Mouse (Mus musculus) embryonic facial prominence, embryonic 14.5 days (tissue): ENCODE data around the gene BC030870. TPM values are rescaled to one million over a fixed set of nuclear protein-coding genes. Genes with fewer than 3 reads are reported as not detected.

ENCODE experiments used
- ATAC-seq: fragments of 200-750 bp; cut with Nextera tagmentation; 2 replicates; pipeline ENCODE4 v1.8.0; 2017; ENCODE audit warnings: low read depth, moderate number of reproducible peaks, moderate TSS enrichment
- DNase-seq: peaks from one replicate; pipeline ENCODE4 v3.0.0-alpha.2; 2015; ENCODE audit warnings: low spot score
- H3K27ac ChIP-seq: fragments of 300-500 bp; sonication (generic); replicated peaks from 2 replicates; pipeline ENCODE4 v1.5.1; 2014; ENCODE audit warnings: low read depth, mild to moderate bottlenecking, low read length, moderate library complexity
- H3K27me3 ChIP-seq: fragments of 300-500 bp; sonication (generic); replicated peaks from 2 replicates; pipeline ENCODE4 v1.6.1; 2014; ENCODE audit warnings: low read length; ENCODE audit not compliant: control insufficient read depth, insufficient read depth
- H3K36me3 ChIP-seq: fragments of 300-500 bp; sonication (generic); 2 replicates; pipeline ENCODE4 v1.6.1; 2014; ENCODE audit warnings: low read length, mixed read lengths; ENCODE audit not compliant: control insufficient read depth, insufficient read depth
- H3K4me1 ChIP-seq: fragments of 300-500 bp; sonication (generic); 2 replicates; pipeline ENCODE4 v1.6.1; 2014; ENCODE audit warnings: antibody characterized with exemption, low read length; ENCODE audit not compliant: control insufficient read depth, insufficient read depth
- H3K4me2 ChIP-seq: fragments of 300-500 bp; sonication (generic); 2 replicates; pipeline ENCODE4 v1.6.1; 2014; ENCODE audit warnings: low read depth, mild to moderate bottlenecking, low read length, moderate library complexity, mixed read lengths
- H3K4me3 ChIP-seq: fragments of 300-500 bp; sonication (generic); 2 replicates; pipeline ENCODE4 v1.5.1; 2014; ENCODE audit warnings: low read depth, mild to moderate bottlenecking, low read length
- H3K9ac ChIP-seq: fragments of 300-500 bp; sonication (generic); 2 replicates; pipeline ENCODE4 v1.6.1; 2014; ENCODE audit warnings: low read depth, mild to moderate bottlenecking, low read length, moderate library complexity, mixed read lengths
- H3K9me3 ChIP-seq: fragments of 300-500 bp; sonication (generic); 2 replicates; pipeline ENCODE4 v1.6.1; 2016; ENCODE audit warnings: low read length; ENCODE audit not compliant: control insufficient read depth
- WGBS: fragments of 180-500 bp; shearing (Covaris S2); extraction: QIAGEN DNeasy Blood & Tissue Kit; methylation state at CpG from one replicate; pipeline ENCODE4 v1.1.7; 2014; 5-methylcytosine and 5-hydroxymethylcytosine counted together
- polyA plus RNA-seq: library from polyadenylated mRNA; unstranded; fragments of >200 nt; fragmentation: Nextera tagmentation; extraction: Ambion mirVana; gene quantifications from 2 replicates; pipeline ENCODE4 v1.2.1, GENCODE M21; 2014

The BC030870 gene
- polyA plus RNA-seq, 1 experiment from 2014 or later = 0.15 TPM

- H3K4me2 ChIP-seq = no peak overlapping the region
- no peaks in the 10 kb centered on the region for H3K9me3 ChIP-seq
- no peak overlapping the region for H3K27ac ChIP-seq
- ATAC-seq (no peak), DNase-seq (no peak)
- H3K36me3 ChIP-seq = no peaks in the 10 kb centered on the region
- H3K27me3 ChIP-seq = no peaks in the 10 kb centered on the region
- H3K4me3 ChIP-seq = no peak overlapping the region
- H3K4me1 ChIP-seq = no peaks in the 10 kb centered on the region
- 81% methylated on average over 7 of the region's 7 CpGs for WGBS
- H3K9ac ChIP-seq = no peak overlapping the region
Observed at GRCm38 (mm10) chr8:65089781-65090180, 39.6 kb downstream of the BC030870 start.

- 70% methylated on average over 12 of the region's 12 CpGs for WGBS
- no peak for ATAC-seq
Observed at GRCm38 (mm10) chr8:65088120-65088519, 41.2 kb downstream of the BC030870 start.

GRCm38 (mm10) chr8:65087711-65088110, 41.7 kb downstream of the BC030870 start:
- DNase-seq (peak; percentile 30), ATAC-seq (0 out of 2 replicates have a peak, but pooled peaks have one; percentile 22)
- no peak overlapping the region for H3K4me2 ChIP-seq
- H3K36me3 ChIP-seq = no peaks in the 10 kb centered on the region
- H3K4me3 ChIP-seq = no peak overlapping the region
- H3K4me1 ChIP-seq = no peaks in the 10 kb centered on the region
- 55% methylated on average over 8 of the region's 8 CpGs for WGBS
- no peaks in the 10 kb centered on the region for H3K9me3 ChIP-seq
- H3K9ac ChIP-seq = no peak overlapping the region
- H3K27me3 ChIP-seq = no peaks in the 10 kb centered on the region
- H3K27ac ChIP-seq = no peak overlapping the region

More at GRCm38 (mm10) chr8:65088120-65088519, 41.2 kb downstream of the BC030870 start:
- H3K27me3 ChIP-seq = no peaks in the 10 kb centered on the region
- no peaks in the 10 kb centered on the region for H3K4me1 ChIP-seq
- H3K4me2 ChIP-seq = no peak overlapping the region
- no peaks in the 10 kb centered on the region for H3K9me3 ChIP-seq
- DNase-seq = no peak
- no peak overlapping the region for H3K27ac ChIP-seq
- no peak overlapping the region for H3K9ac ChIP-seq
- no peak overlapping the region for H3K4me3 ChIP-seq
- H3K36me3 ChIP-seq = no peaks in the 10 kb centered on the region

GRCm38 (mm10) chr8:65085680-65086079, 43.7 kb downstream of the BC030870 start:
- Histone ChIP-seq H3K4me1 (no peaks in the 10 kb centered on the region), H3K36me3 (no peaks in the 10 kb centered on the region), H3K4me2 (no peak overlapping the region), H3K4me3 (no peak overlapping the region), H3K27me3 (no peaks in the 10 kb centered on the region), H3K27ac (no peak overlapping the region), H3K9me3 (no peaks in the 10 kb centered on the region), H3K9ac (no peak overlapping the region)
- WGBS = 72% methylated on average over 2 of the region's 2 CpGs
- ATAC-seq (no peak), DNase-seq (no peak)

GRCm38 (mm10) chr8:65080731-65081130, 48.6 kb downstream of the BC030870 start:
- Histone ChIP-seq H3K4me2 (no peak overlapping the region), H3K36me3 (no peaks in the 10 kb centered on the region), H3K9ac (no peak overlapping the region), H3K27ac (no peak overlapping the region), H3K4me3 (no peak overlapping the region), H3K27me3 (no peaks in the 10 kb centered on the region), H3K4me1 (no peaks in the 10 kb centered on the region), H3K9me3 (no peaks in the 10 kb centered on the region)
- WGBS = 52% methylated on average over 9 of the region's 9 CpGs
- DNase-seq (peak; percentile 36), ATAC-seq (no peak)

GRCm38 (mm10) chr8:65074733-65075132, 54.6 kb downstream of the BC030870 start, which contains the start of gene Gm10663:
Gene Gm10663 (plus strand): TSS chr8:65075033.
- Histone ChIP-seq H3K27ac (no peak within 1 kb of the TSS), H3K36me3 (no peaks in the 10 kb centered on the region), H3K27me3 (no peaks in the 10 kb centered on the region), H3K4me2 (no peak within 1 kb of the TSS), H3K9me3 (no peaks in the 10 kb centered on the region), H3K9ac (no peak within 1 kb of the TSS), H3K4me3 (no peak within 1 kb of the TSS), H3K4me1 (no peaks in the 10 kb centered on the region)
- WGBS = 90% methylated on average over 2 of the region's 2 CpGs
- DNase-seq (no peak), ATAC-seq (no peak)

GRCm38 (mm10) chr8:65070996-65071395, 58.4 kb downstream of the BC030870 start:
- DNase-seq (no peak), ATAC-seq (no peak)
- H3K9me3 ChIP-seq = no peaks in the 10 kb centered on the region
- no peaks in the 10 kb centered on the region for H3K4me1 ChIP-seq
- WGBS = 82% methylated on average over 4 of the region's 4 CpGs
- no peak overlapping the region for H3K9ac ChIP-seq
- H3K27ac ChIP-seq = no peak overlapping the region
- H3K36me3 ChIP-seq = no peaks in the 10 kb centered on the region
- H3K27me3 ChIP-seq = no peaks in the 10 kb centered on the region
- no peak overlapping the region for H3K4me3 ChIP-seq
- no peak overlapping the region for H3K4me2 ChIP-seq

- no peak overlapping the region for H3K4me3 ChIP-seq
- DNase-seq = no peak
- WGBS = 80% methylated on average over 4 of the region's 4 CpGs
- H3K27ac ChIP-seq = no peak overlapping the region
- no peak for ATAC-seq
- no peak overlapping the region for H3K4me2 ChIP-seq
- H3K9me3 ChIP-seq = no peaks in the 10 kb centered on the region
- no peaks in the 10 kb centered on the region for H3K36me3 ChIP-seq
- H3K9ac ChIP-seq = no peak overlapping the region
- no peaks in the 10 kb centered on the region for H3K4me1 ChIP-seq
- H3K27me3 ChIP-seq = no peaks in the 10 kb centered on the region
Observed at GRCm38 (mm10) chr8:65068473-65068819, 60.9 kb downstream of the BC030870 start.

GRCm38 (mm10) chr8:65067694-65068472, 61.5 kb downstream of the BC030870 start:
- Histone ChIP-seq H3K36me3 (no peaks in the 10 kb centered on the region), H3K4me2 (no peak overlapping the region), H3K4me1 (no peaks in the 10 kb centered on the region), H3K4me3 (no peak overlapping the region), H3K9me3 (no peaks in the 10 kb centered on the region), H3K27me3 (no peaks in the 10 kb centered on the region), H3K9ac (no peak overlapping the region), H3K27ac (no peak overlapping the region)
- DNase-seq (no peak), ATAC-seq (no peak)
- WGBS = 41% methylated on average over 10 of the region's 10 CpGs
